Comparison of ENCODE assay signal across 15 mouse cellular contexts in genomic region chr9:46738634-46739033, GRCm38 (mm10).
DNase-seq lines count a peak whose midpoint lies in the region; ATAC-seq lines count a peak whose summit lies in the region.
"Had no signal": no experiment of that assay in that cellular context is flagged by ENCODE, and none has a peak within 500 bp of the region (broad histone marks: within the 10 kb centered on the region; RNA-seq: fewer than 3 reads in every experiment).

No protein-coding gene starts in this region.

- H3K27ac ChIP-seq in hindbrain, embryonic 13.5 days: no peak overlapping the region; the same call in 1 of the 2 replicates
- H3K27ac ChIP-seq in hindbrain, embryonic 14.5 days: no peak overlapping the region
- peak overlapping the region; percentile 56 for H3K27ac ChIP-seq in neural tube, embryonic 13.5 days (replicated peaks)
- no peak overlapping the region for H3K27ac ChIP-seq in neural tube, embryonic 15.5 days (replicated peaks)
- H3K27ac ChIP-seq: intestine, embryonic 15.5 days; neural tube, embryonic 12.5 days had no signal

- H3K9ac ChIP-seq in hindbrain, embryonic 13.5 days: no peak overlapping the region
- H3K9ac ChIP-seq in hindbrain, embryonic 14.5 days: no peak overlapping the region
- H3K9ac ChIP-seq in neural tube, embryonic 13.5 days: no peak overlapping the region
- H3K9ac ChIP-seq in neural tube, embryonic 15.5 days (replicated peaks): no peak overlapping the region
- H3K9ac ChIP-seq: heart, embryonic 12.5 days; intestine, embryonic 15.5 days; lung, embryonic 14.5 days; neural tube, embryonic 12.5 days had no signal

- DNase-seq in adrenal gland, postnatal 14 days: peak; percentile 25
- no peak for DNase-seq in adrenal gland, adult 8-10 months
- DNase-seq in hindbrain, embryonic 14.5 days (ENCODE audit: low spot score): no peak
- peak; percentile 39 for DNase-seq in brain, adult 2 months (ENCODE audit: low read depth, low spot score)
- DNase-seq in spleen, adult 18-20 months: no peak
- DNase-seq: cerebellum, adult 11 months; thymus, adult 2 months had no signal

- ATAC-seq in hindbrain, embryonic 13.5 days (ENCODE audit: low FRiP score): peak; percentile 36; the same call in 1 of the 2 replicates
- ATAC-seq in hindbrain, embryonic 14.5 days (ENCODE audit: low FRiP score): no peak
- ATAC-seq in neural tube, embryonic 13.5 days (ENCODE audit: low read depth): no peak
- no peak for ATAC-seq in neural tube, embryonic 15.5 days (ENCODE audit: low FRiP score)
- ATAC-seq: intestine, embryonic 15.5 days had no signal

- no peak overlapping the region for H3K4me2 ChIP-seq in hindbrain, embryonic 13.5 days
- H3K4me2 ChIP-seq in hindbrain, embryonic 14.5 days (replicated peaks): no peak overlapping the region
- no peak overlapping the region for H3K4me2 ChIP-seq in neural tube, embryonic 13.5 days
- no peak overlapping the region for H3K4me2 ChIP-seq in neural tube, embryonic 15.5 days
- H3K4me2 ChIP-seq: heart, embryonic 12.5 days; intestine, embryonic 15.5 days; liver, embryonic 11.5 days; lung, embryonic 14.5 days; neural tube, embryonic 12.5 days had no signal

- H3K4me1 ChIP-seq in hindbrain, embryonic 13.5 days (replicated peaks): peaks cover 30% of the 10 kb centered on the region
- peaks cover 7% of the 10 kb centered on the region; the same call in 1 of the 2 replicates for H3K4me1 ChIP-seq in hindbrain, embryonic 14.5 days (replicated peaks; ENCODE audit: control insufficient read depth, insufficient read depth, low read length)
- peaks cover 22% of the 10 kb centered on the region for H3K4me1 ChIP-seq in neural tube, embryonic 13.5 days (replicated peaks)
- H3K4me1 ChIP-seq in neural tube, embryonic 15.5 days: peaks cover 15% of the 10 kb centered on the region
- H3K4me1 ChIP-seq: intestine, embryonic 15.5 days had no signal

- H3K36me3 ChIP-seq in hindbrain, embryonic 13.5 days: no peaks in the 10 kb centered on the region
- no peaks in the 10 kb centered on the region for H3K36me3 ChIP-seq in hindbrain, embryonic 14.5 days (replicated peaks; ENCODE audit: control insufficient read depth, insufficient read depth)
- H3K36me3 ChIP-seq in neural tube, embryonic 13.5 days: no peaks in the 10 kb centered on the region
- H3K36me3 ChIP-seq in neural tube, embryonic 15.5 days: no peaks in the 10 kb centered on the region
- H3K36me3 ChIP-seq: heart, embryonic 12.5 days; intestine, embryonic 15.5 days; neural tube, embryonic 12.5 days had no signal

- H3K27me3 ChIP-seq in hindbrain, embryonic 13.5 days: 0 out of 2 replicates have a peak, but pooled peaks cover 4% of the 10 kb centered on the region
- no peaks in the 10 kb centered on the region for H3K27me3 ChIP-seq in hindbrain, embryonic 14.5 days (ENCODE audit: control insufficient read depth, insufficient read depth, low read length)
- H3K27me3 ChIP-seq in neural tube, embryonic 13.5 days: no peaks in the 10 kb centered on the region; the same call in 1 of the 2 replicates
- peaks cover 3% of the 10 kb centered on the region; the same call in 1 of the 2 replicates for H3K27me3 ChIP-seq in neural tube, embryonic 15.5 days (replicated peaks)
- H3K27me3 ChIP-seq: neural tube, embryonic 12.5 days had no signal

- no peaks in the 10 kb centered on the region for H3K9me3 ChIP-seq in hindbrain, embryonic 13.5 days
- H3K9me3 ChIP-seq in hindbrain, embryonic 14.5 days (ENCODE audit: control insufficient read depth, low read length): no peaks in the 10 kb centered on the region
- no peaks in the 10 kb centered on the region for H3K9me3 ChIP-seq in neural tube, embryonic 13.5 days
- no peaks in the 10 kb centered on the region for H3K9me3 ChIP-seq in neural tube, embryonic 15.5 days (replicated peaks)
- H3K9me3 ChIP-seq: heart, embryonic 12.5 days; intestine, embryonic 15.5 days; neural tube, embryonic 12.5 days had no signal

- 39% methylated on average over 3 of the region's 3 CpGs for WGBS in hindbrain, embryonic 13.5 days
- WGBS in hindbrain, embryonic 14.5 days: 34% methylated on average over 3 of the region's 3 CpGs
- WGBS in neural tube, embryonic 13.5 days: 30% methylated on average over 3 of the region's 3 CpGs
- 24% methylated on average over 3 of the region's 3 CpGs for WGBS in neural tube, embryonic 15.5 days

- H3K4me3 ChIP-seq in hindbrain, embryonic 13.5 days: no peak overlapping the region
- no peak overlapping the region for H3K4me3 ChIP-seq in hindbrain, embryonic 14.5 days (replicated peaks; ENCODE audit: low read length)
- H3K4me3 ChIP-seq in neural tube, embryonic 13.5 days: no peak overlapping the region
- no peak overlapping the region for H3K4me3 ChIP-seq in neural tube, embryonic 15.5 days (replicated peaks)
- H3K4me3 ChIP-seq: heart, embryonic 12.5 days; intestine, embryonic 15.5 days; neural tube, embryonic 12.5 days had no signal

Comparison
In these comparisons a context has a peak if more than half of its experiments do, and no peak if none do; other contexts are left out.
1. DNase-seq: peak in adrenal gland, postnatal 14 days (single experiment) and brain, adult 2 months (single experiment); none in adrenal gland, adult 8-10 months (single experiment), hindbrain, embryonic 14.5 days (single experiment) and spleen, adult 18-20 months (0 of 2).